Mouse (Mus musculus) stomach, postnatal 0 days (tissue): Measurements from ENCODE around the gene Bbx.

Source experiments
- CTCF ChIP-seq: IDR thresholded peaks from 2 replicates; pipeline ENCODE4 v1.5.1; 2016; ENCODE audit warnings: antibody characterized with exemption, low read depth, mild to moderate bottlenecking, moderate library complexity
- EP300 ChIP-seq: optimal IDR thresholded peaks from 2 replicates; pipeline ENCODE3; 2016; ENCODE audit warnings: antibody characterized with exemption

DNA sequence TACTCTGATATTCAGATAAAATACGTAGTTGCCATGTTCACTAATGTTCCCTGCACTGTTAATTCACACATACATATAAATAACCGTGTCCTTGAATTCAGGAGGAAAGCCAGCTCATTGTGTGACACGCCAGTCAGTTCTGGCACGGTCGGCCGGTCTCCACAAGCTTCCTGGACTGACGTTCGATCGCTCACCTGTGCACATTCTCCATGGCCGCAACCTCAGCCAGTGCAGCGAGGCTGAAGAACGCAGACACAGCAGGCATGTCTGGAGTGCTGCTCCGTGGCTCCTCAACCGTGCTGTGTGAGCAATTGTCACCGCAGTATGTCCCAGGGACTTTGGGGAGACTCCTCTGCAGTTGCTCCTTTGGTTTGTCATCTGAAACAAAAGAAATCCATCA lies 232.0 kb downstream of the Bbx start:
- TF ChIP-seq EP300 (no peak), CTCF (no peak)
